Mouse (Mus musculus): ENCODE measurements around the gene Ppip5k2. TPM values are rescaled to one million over a fixed set of nuclear protein-coding genes. Genes with fewer than 3 reads are reported as not detected.
A peak's percentile ranks its signal among the peaks of the same experiment; 100 is the strongest.

Ppip5k2 gene
- polyA plus RNA-seq, 1 experiment from 2014 or later: 51.2 TPM

DNA sequence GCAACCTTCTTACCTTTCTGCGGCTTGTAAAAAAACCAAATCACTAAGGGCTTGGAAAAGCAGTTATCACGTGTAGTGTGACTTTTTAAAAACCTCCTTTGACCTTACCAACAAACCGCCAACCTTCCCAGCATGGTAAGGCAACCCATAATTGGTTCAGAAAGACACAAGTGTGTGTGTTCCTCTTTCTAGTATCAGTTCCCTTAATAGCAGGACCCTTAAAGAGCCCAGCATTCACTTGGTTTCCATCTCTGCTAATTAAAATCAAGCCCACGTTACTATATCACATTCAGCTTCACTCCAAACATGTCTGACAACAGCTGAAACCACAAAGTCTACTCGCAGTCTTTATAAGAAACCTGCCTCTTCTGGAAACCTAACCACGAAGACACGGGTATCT, 110.8 kb downstream of the Ppip5k2 start:
- no peak for ATAC-seq (ENCODE audit: low FRiP score)
- Histone ChIP-seq H3K4me1 (peaks cover 55% of the 10 kb centered on the region), H3K36me3 (no peaks in the 10 kb centered on the region), H3K4me2 (peak overlapping the region; percentile 71), H3K27me3 (replicated peaks) (no peaks in the 10 kb centered on the region), H3K27ac (replicated peaks) (0 out of 2 replicates have a peak overlapping the region, but pooled peaks have one; percentile 99), H3K9me3 (replicated peaks) (no peaks in the 10 kb centered on the region), H3K9ac (replicated peaks) (peak overlapping the region; percentile 96), H3K4me3 (replicated peaks) (peak overlapping the region; percentile 91)
- 51% methylated on average over 7 of the region's 7 CpGs for WGBS

DNA sequence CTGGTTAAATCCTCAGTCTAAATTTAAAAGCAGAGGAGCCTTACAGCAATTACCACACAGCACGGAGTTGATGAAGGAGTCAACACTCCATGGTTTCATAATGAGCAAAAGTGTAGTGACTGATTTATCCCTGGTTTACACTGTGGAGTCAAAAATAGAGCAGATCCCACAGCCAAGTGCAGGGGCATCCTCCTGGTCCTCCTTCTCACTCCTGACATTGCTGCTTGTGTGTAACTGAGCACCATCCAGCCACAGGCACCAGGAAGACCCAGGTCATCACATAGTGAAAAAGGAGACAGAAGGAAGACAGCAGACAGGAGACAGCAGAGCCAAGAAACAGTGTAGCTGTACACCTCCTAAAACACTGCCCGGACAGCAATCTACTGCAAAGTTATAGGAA, 112.4 kb downstream of the Ppip5k2 start:
- Histone ChIP-seq H3K27ac (replicated peaks) (no peak overlapping the region), H3K36me3 (no peaks in the 10 kb centered on the region; the same call in 1 of the 2 replicates), H3K4me1 (peaks cover 64% of the 10 kb centered on the region), H3K9ac (replicated peaks) (no peak overlapping the region), H3K9me3 (replicated peaks) (no peaks in the 10 kb centered on the region), H3K4me3 (replicated peaks) (no peak overlapping the region), H3K27me3 (replicated peaks) (no peaks in the 10 kb centered on the region), H3K4me2 (peak overlapping the region; percentile 71)
- no peak for ATAC-seq (ENCODE audit: low FRiP score)
- 65% methylated on average over 2 of the region's 2 CpGs for WGBS

DNA sequence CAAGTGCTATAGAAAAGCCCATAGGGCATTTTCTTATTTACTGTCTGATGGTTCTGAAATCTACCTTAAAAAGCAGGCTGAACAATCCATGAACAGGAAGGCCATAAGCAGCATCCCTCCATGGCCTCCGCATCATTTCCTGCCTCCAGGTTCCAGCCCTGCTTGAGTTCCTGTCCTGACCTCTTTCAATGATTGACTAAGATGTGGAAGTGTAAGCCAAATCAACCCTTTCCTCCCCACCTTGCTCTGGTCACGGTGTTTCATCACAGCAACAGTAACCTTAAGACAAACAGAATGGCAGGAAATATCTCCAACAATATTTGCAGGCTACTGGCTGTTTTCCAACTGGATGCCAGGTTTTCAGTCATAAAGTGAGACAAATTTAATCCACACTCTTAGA, 113.0 kb downstream of the Ppip5k2 start:
- Histone ChIP-seq H3K4me2 (peak overlapping the region; percentile 71; the same call in 1 of the 2 replicates), H3K27me3 (replicated peaks) (no peaks in the 10 kb centered on the region), H3K27ac (replicated peaks) (no peak overlapping the region), H3K36me3 (no peaks in the 10 kb centered on the region; the same call in 1 of the 2 replicates), H3K4me3 (replicated peaks) (no peak overlapping the region), H3K9me3 (replicated peaks) (no peaks in the 10 kb centered on the region), H3K4me1 (peaks cover 63% of the 10 kb centered on the region), H3K9ac (replicated peaks) (no peak overlapping the region)
- WGBS: 77% methylated on average over 2 of the region's 2 CpGs
- ATAC-seq (ENCODE audit: low FRiP score): no peak

Other genes starting within 250 kb of the Ppip5k2 start
- 53.4 and 63.0 TPM in 2 replicates for gene D1Ertd622e, start 108.3 kb downstream of the Ppip5k2 start, polyA plus RNA-seq (2015; fragmentation: Nextera tagmentation; extraction: Ambion mirVana)
- 15.7 and 16.8 TPM in 2 replicates for gene Gin1, start 239 bp downstream of the Ppip5k2 start, polyA plus RNA-seq (2015; fragmentation: Nextera tagmentation; extraction: Ambion mirVana)

Measured in neural tube, embryonic 15.5 days (tissue).